Mouse (Mus musculus) lung, adult 2 months (tissue): Measurements from ENCODE around the gene 4632433K11Rik. TPM values are rescaled to one million over a fixed set of nuclear protein-coding genes. Genes with fewer than 3 reads are reported as not detected.

ENCODE experiments used
- DNase-seq: peaks from one replicate; pipeline ENCODE4 v3.0.0; 2022
- H3K4me1 ChIP-seq: fragments of 200-500 bp; 2 replicates; pipeline ENCODE4 v1.6.1; 2011; ENCODE audit warnings: low read length; ENCODE audit not compliant: control insufficient read depth, insufficient read depth
- H3K4me3 ChIP-seq: fragments of 200-500 bp; replicated peaks from 2 replicates; pipeline ENCODE3; 2011; ENCODE audit warnings: low read depth, mild to moderate bottlenecking, control low read depth, low read length; ENCODE audit errors: extremely low read depth
- CTCF ChIP-seq: fragments of 200-500 bp; IDR thresholded peaks from 2 replicates; pipeline ENCODE4 v1.5.1; 2011; ENCODE audit warnings: mild to moderate bottlenecking, low read length, control low read depth; ENCODE audit not compliant: insufficient read depth
- POLR2A ChIP-seq: fragments of 200-500 bp; IDR thresholded peaks from 2 replicates; pipeline ENCODE4 v1.6.1; 2011; ENCODE audit warnings: low read depth, mild to moderate bottlenecking, control low read depth, low read length, borderline replicate concordance; ENCODE audit errors: extremely low read depth
- WGBS: fragments of 180-500 bp; shearing (Covaris S2); methylation state at CpG from one replicate; pipeline ENCODE4 v1.1.7; 2018; 5-methylcytosine and 5-hydroxymethylcytosine counted together
- polyA plus RNA-seq: library from polyadenylated mRNA; depleted of rRNA; stranded (reverse); fragments of >200 nt; gene quantifications from 2 replicates; pipeline ENCODE4 v1.2.3, GENCODE M21; 2012

The 4632433K11Rik gene
- polyA plus RNA-seq, 1 experiment: not detected

- no peak overlapping the region for H3K4me3 ChIP-seq
- DNase-seq: no peak
- WGBS: 23% methylated on average over 32 of the region's 32 CpGs
Observed at GRCm38 (mm10) chr7:5053456-5054179, 19.7 kb downstream of the 4632433K11Rik start.

DNA sequence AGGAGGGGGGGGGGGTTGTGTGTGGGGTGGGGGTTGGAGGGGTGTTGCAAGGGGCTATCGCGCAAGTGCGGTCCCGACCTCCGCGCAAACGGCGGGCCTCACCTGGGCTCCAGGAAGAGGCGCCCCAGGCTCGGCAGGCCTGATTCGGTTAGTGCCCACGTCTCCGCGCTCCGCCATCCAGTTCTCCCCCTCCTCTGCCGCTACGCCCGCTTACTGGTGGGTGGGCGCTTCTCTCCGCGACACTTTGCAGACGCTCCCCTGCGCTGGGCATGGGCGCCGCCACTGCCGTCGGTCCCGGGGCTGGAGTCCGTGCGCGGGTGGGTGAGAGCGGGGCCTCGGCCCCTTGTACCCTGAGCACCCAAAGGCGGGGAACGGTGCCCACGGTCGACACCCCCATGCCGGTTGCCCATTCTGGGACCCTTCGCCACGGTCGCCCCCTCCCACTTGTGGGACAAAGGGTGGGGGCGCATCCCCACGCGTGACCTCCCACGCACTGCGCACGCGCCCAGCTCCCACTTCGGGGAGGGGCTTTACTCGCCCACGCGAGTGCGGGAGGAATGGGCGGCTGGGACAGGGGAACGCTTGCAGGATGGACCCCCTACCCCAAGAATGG is 22.8 kb downstream of the 4632433K11Rik start:
- WGBS: 4% methylated on average over 55 of the region's 55 CpGs
- TF ChIP-seq CTCF (no peak), POLR2A (no peak)
- DNase-seq: no peak
- H3K4me1 ChIP-seq: peaks cover 4% of the 10 kb centered on the region; the same call in 1 of the 2 replicates
- H3K4me3 ChIP-seq: no peak overlapping the region

More at GRCm38 (mm10) chr7:5053456-5054179, 19.7 kb downstream of the 4632433K11Rik start:
- peaks cover 4% of the 10 kb centered on the region; the same call in 1 of the 2 replicates for H3K4me1 ChIP-seq
- TF ChIP-seq CTCF: no peak
- TF ChIP-seq POLR2A: no peak

- Histone ChIP-seq H3K4me3 (no peak overlapping the region), H3K4me1 (peaks cover 4% of the 10 kb centered on the region; the same call in 1 of the 2 replicates)
- no peak for TF ChIP-seq CTCF
- TF ChIP-seq POLR2A: no peak
- no peak for DNase-seq
- 40% methylated on average over 8 of the region's 8 CpGs for WGBS
Observed at GRCm38 (mm10) chr7:5057381-5057780, 23.5 kb downstream of the 4632433K11Rik start.

DNA sequence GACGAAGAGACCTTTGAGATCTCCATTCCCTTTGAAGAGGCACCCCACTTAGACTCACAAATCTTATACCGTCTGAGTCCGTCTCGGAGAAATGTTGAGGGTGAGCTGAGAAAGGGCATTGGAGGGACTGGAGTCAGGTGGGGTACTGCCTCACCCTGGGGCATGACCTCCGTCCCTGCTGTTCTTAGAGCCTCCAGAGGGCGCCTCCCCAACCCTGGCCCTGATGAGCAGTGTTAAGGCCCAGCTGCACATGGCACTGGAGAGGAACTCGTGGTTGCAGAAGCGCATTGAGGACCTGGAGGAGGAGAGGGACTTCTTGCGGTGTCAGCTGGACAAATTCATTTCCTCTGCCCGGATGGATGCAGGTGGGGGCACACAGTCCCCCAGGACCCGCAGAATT is 23.9 kb downstream of the 4632433K11Rik start:
- no peak overlapping the region for H3K4me3 ChIP-seq
- 36% methylated on average over 11 of the region's 11 CpGs for WGBS
- no peak for DNase-seq
- H3K4me1 ChIP-seq: peaks cover 4% of the 10 kb centered on the region; the same call in 1 of the 2 replicates
- TF ChIP-seq CTCF: no peak

- 97% methylated on average over 1 of the region's 1 CpGs for WGBS
- no peak for DNase-seq
- TF ChIP-seq POLR2A (no peak), CTCF (no peak)
Observed at GRCm38 (mm10) chr7:5058631-5059030, 24.7 kb downstream of the 4632433K11Rik start.

DNA sequence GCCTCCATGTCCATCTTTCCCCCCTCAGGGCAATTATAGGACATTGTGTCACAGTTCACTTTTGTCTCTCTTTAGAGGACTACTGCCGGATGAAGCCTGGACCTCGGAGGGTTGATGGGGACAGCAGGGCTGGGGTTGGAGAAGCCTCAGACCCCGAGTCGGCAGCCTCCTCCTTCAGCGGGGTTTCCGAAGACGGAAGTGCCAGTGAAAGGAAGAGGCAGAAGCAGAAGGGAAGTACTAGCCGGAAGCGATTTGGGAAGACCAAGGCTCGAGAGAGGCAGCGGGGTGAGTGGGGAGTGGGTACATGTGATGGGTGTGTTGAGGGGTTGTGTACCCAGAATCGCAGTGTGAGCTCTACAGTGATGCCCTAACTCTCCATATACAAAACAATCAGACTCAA is 25.5 kb downstream of the 4632433K11Rik start:
- TF ChIP-seq CTCF: no peak
- Histone ChIP-seq H3K4me1 (peaks cover 4% of the 10 kb centered on the region), H3K4me3 (no peak overlapping the region)
- DNase-seq: no peak
- 83% methylated on average over 12 of the region's 12 CpGs for WGBS

More at GRCm38 (mm10) chr7:5058631-5059030, 24.7 kb downstream of the 4632433K11Rik start:
- peaks cover 4% of the 10 kb centered on the region for H3K4me1 ChIP-seq
- H3K4me3 ChIP-seq: no peak overlapping the region

DNA sequence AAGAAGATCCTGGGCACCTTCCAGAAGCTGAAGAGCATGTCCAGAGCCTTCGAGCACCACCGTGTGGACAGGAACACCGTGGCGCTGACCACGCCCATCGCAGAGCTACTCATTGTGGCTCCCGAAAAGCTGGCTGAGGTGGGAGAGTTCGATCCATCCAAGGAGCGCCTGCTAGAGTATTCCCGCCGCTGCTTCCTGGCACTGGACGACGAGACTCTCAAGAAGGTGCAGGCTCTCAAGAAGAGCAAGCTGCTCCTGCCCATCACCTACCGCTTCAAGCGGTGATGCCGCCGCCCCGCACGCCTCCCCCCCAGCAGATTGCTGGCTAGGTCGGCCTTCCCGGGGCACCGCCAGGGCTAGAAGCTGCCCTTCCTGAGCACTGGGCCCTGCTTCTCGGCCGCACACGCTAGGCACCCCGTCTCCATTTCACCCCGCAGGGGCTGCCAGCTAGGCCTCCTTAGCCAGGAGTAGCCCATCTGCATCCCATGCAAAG is 26.4 kb downstream of the 4632433K11Rik start:
- 2% methylated on average over 27 of the region's 27 CpGs for WGBS
- Histone ChIP-seq H3K4me3 (peak overlapping the region; percentile 29), H3K4me1 (peaks cover 4% of the 10 kb centered on the region)
- DNase-seq: peak; percentile 71
- peak; percentile 73 for TF ChIP-seq CTCF
- TF ChIP-seq POLR2A: no peak

- H3K4me3 ChIP-seq: peak overlapping the region; percentile 95
- TF ChIP-seq POLR2A: peak; percentile 47; the same call in 1 of the 2 replicates
- peak; percentile 54 for TF ChIP-seq CTCF
- WGBS: under 1% methylated on average over 60 of the region's 60 CpGs
- DNase-seq: peak; percentile 97
- H3K4me1 ChIP-seq: peaks cover 4% of the 10 kb centered on the region
Observed at GRCm38 (mm10) chr7:5060944-5061773, 27.2 kb downstream of the 4632433K11Rik start.

DNA sequence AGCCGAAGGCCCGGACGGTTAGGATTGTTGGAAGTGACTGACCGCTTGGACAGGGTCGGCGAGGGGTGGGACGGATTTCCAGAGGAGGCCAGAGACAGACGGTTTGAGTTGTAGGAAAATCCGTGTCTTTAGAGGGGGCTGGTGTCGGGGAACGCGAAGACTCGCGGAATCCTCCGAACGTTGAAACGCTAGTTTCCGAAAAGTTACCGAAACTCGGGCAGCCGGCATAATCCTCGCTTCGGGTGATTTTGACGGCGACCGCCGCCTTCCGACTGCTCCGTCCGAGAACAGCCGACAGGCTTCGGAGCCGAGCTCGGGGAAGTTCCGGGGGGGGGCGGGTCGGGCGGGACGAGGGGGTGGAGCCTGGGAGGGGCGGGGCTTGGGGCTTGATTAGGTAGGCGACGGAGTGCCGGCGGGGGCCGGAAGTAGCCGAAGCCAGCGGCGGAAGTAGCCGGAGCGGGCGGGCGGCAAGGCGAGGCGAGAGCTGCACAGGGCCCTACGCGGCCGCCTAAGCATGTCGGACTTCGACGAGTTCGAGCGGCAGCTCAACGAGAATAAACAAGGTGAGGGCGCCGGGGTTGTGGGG is 27.9 kb downstream of the 4632433K11Rik start, which contains the start of gene U2af2:
Gene U2af2 (plus strand): TSS at position 370 of the 586 bp plus-strand sequence.
- 1% methylated on average over 65 of the region's 65 CpGs for WGBS
- DNase-seq: peak; percentile 92

More for the DNA sequence above, 27.9 kb downstream of the 4632433K11Rik start, which contains the start of gene U2af2:
- TF ChIP-seq POLR2A: peak; percentile 77
- TF ChIP-seq CTCF: no peak
- Histone ChIP-seq H3K4me3 (peak within 1 kb of the TSS; percentile 95), H3K4me1 (peaks cover 4% of the 10 kb centered on the region)
